ENCODE assay signal across 24 mouse cellular contexts in the genomic region with DNA sequence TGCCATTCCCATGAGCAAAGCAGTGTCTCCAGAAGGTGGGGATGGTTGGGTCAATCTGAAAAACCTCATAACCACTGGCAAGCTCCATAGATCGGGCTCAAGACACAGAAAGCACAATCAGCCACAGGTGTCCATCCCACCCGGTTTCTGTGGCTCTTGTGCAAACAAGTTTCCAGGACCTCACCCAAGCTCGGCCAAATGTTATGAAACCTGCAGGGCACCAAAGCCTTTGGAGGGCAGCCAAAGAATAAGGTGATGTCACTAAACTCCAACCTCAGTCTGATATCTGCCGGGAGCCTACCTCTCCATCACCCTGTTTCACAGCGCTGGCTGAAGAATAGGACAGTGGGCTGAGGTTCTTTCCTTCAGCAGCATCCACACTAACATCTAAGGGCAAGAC. TPM values are rescaled to one million over a fixed set of nuclear protein-coding genes. Genes with fewer than 3 reads are reported as not detected.
DNase-seq lines count a peak whose midpoint lies in the region; ATAC-seq lines count a peak whose summit lies in the region.
"Had no signal": no experiment of that assay in that cellular context is flagged by ENCODE, and none has a peak within 500 bp of the region (broad histone marks: within the 10 kb centered on the region; RNA-seq: fewer than 3 reads in every experiment).

No protein-coding gene starts in this region.

- intact Hi-C loops in heart, postnatal 36 days (cut with DNase I) = no loop called here

- H3K4me3 ChIP-seq in liver, embryonic 16.5 days (ENCODE audit: low read depth, low read length) = no peak overlapping the region
- H3K4me3 ChIP-seq in liver, embryonic 12.5 days = no peak overlapping the region
- no peak overlapping the region for H3K4me3 ChIP-seq in forebrain, embryonic 12.5 days (replicated peaks)
- H3K4me3 ChIP-seq: embryonic facial prominence, embryonic 13.5 days; heart, embryonic 10.5 days; layer of hippocampus, adult 2 months; limb, embryonic 15.5 days; midbrain, embryonic 10.5 days had no signal

- DNase-seq in heart, adult 11 months = peak; percentile 64
- no peak for DNase-seq in heart, postnatal 36 days
- peak; percentile 53 for DNase-seq in lung, postnatal 25 days (ENCODE audit: low spot score)
- DNase-seq in right cerebral cortex, postnatal 36 days (ENCODE audit: low spot score in 2 of 2) = no peak
- DNase-seq: B cell, adult 2 months; cerebellum, adult 9-11 months; forebrain, postnatal 0 days; gastrocnemius, postnatal 36 days; retina, postnatal 1 day; right cerebral cortex, postnatal 4 days; thymus, postnatal 4 days had no signal

- WGBS in liver, embryonic 16.5 days (ENCODE audit: insufficient replicate concordance) = 55% methylated on average over 5 of the region's 5 CpGs
- WGBS in liver, embryonic 12.5 days (ENCODE audit: insufficient replicate concordance) = 74% methylated on average over 5 of the region's 5 CpGs
- WGBS in forebrain, embryonic 12.5 days = 86% methylated on average over 5 of the region's 5 CpGs

- no peaks in the 10 kb centered on the region for H3K9me3 ChIP-seq in liver, embryonic 16.5 days (replicated peaks; ENCODE audit: control insufficient read depth, low read length)
- no peaks in the 10 kb centered on the region for H3K9me3 ChIP-seq in liver, embryonic 12.5 days (replicated peaks)
- H3K9me3 ChIP-seq in forebrain, embryonic 12.5 days = no peaks in the 10 kb centered on the region
- H3K9me3 ChIP-seq: embryonic facial prominence, embryonic 13.5 days; heart, embryonic 10.5 days; limb, embryonic 15.5 days; midbrain, embryonic 10.5 days had no signal

- no peak overlapping the region for H3K27ac ChIP-seq in liver, embryonic 16.5 days (ENCODE audit: low read length)
- H3K27ac ChIP-seq in liver, embryonic 12.5 days = no peak overlapping the region
- no peak overlapping the region for H3K27ac ChIP-seq in forebrain, embryonic 12.5 days
- H3K27ac ChIP-seq: embryonic facial prominence, embryonic 13.5 days; heart, embryonic 10.5 days; layer of hippocampus, adult 2 months; limb, embryonic 15.5 days; macrophage; midbrain, embryonic 10.5 days had no signal

- H3K27me3 ChIP-seq in liver, embryonic 16.5 days (ENCODE audit: control insufficient read depth, insufficient read depth, low read depth, low read length) = no peaks in the 10 kb centered on the region
- H3K27me3 ChIP-seq in liver, embryonic 12.5 days (replicated peaks) = no peaks in the 10 kb centered on the region
- H3K27me3 ChIP-seq in forebrain, embryonic 12.5 days = no peaks in the 10 kb centered on the region
- H3K27me3 ChIP-seq: embryonic facial prominence, embryonic 13.5 days; limb, embryonic 15.5 days had no signal

- peaks cover 2% of the 10 kb centered on the region for H3K4me1 ChIP-seq in liver, embryonic 16.5 days (ENCODE audit: control insufficient read depth, low read depth, low read length)
- peaks cover 19% of the 10 kb centered on the region; the same call in 1 of the 2 replicates for H3K4me1 ChIP-seq in liver, embryonic 12.5 days
- H3K4me1 ChIP-seq in forebrain, embryonic 12.5 days = peaks cover 3% of the 10 kb centered on the region; the same call in 1 of the 2 replicates
- H3K4me1 ChIP-seq: embryonic facial prominence, embryonic 13.5 days; heart, embryonic 10.5 days; limb, embryonic 15.5 days; midbrain, embryonic 10.5 days had no signal

- peak; percentile 71 for ATAC-seq in liver, embryonic 16.5 days (ENCODE audit: low read depth)
- no peak for ATAC-seq in liver, embryonic 12.5 days
- peak; percentile 36 for ATAC-seq in granulocyte monocyte progenitor cell, adult 5-6 weeks (replicated peaks; ENCODE audit: poor library complexity, severe bottlenecking)
- no peak for ATAC-seq in forebrain, embryonic 12.5 days (ENCODE audit: low FRiP score)
- ATAC-seq: forebrain, postnatal 0 days had no signal

- H3K4me2 ChIP-seq in liver, embryonic 16.5 days (ENCODE audit: low read depth, low read length) = no peak overlapping the region
- H3K4me2 ChIP-seq in liver, embryonic 12.5 days = no peak overlapping the region
- H3K4me2 ChIP-seq in forebrain, embryonic 12.5 days = no peak overlapping the region
- H3K4me2 ChIP-seq: embryonic facial prominence, embryonic 13.5 days; limb, embryonic 15.5 days had no signal

- H3K9ac ChIP-seq in liver, embryonic 16.5 days (ENCODE audit: low read depth, low read length) = no peak overlapping the region
- no peak overlapping the region for H3K9ac ChIP-seq in liver, embryonic 12.5 days
- no peak overlapping the region for H3K9ac ChIP-seq in forebrain, embryonic 12.5 days
- H3K9ac ChIP-seq: embryonic facial prominence, embryonic 13.5 days; forebrain, postnatal 0 days; limb, embryonic 15.5 days had no signal

- H3K36me3 ChIP-seq in liver, embryonic 16.5 days (ENCODE audit: control insufficient read depth, insufficient read depth) = no peaks in the 10 kb centered on the region
- no peaks in the 10 kb centered on the region for H3K36me3 ChIP-seq in liver, embryonic 12.5 days
- H3K36me3 ChIP-seq in forebrain, embryonic 12.5 days (replicated peaks) = no peaks in the 10 kb centered on the region
- H3K36me3 ChIP-seq: embryonic facial prominence, embryonic 13.5 days; heart, embryonic 10.5 days; limb, embryonic 15.5 days; midbrain, embryonic 10.5 days had no signal

RNA-seq across cellular contexts. Expression of a gene that starts 7.4 kb away (rescaled TPM):
- total RNA-seq in heart, postnatal 36 days (2021) = 10 to 100 TPM; 26.0 to 31.2 TPM
- 30.1 and 30.5 TPM in 2 replicates for polyA plus RNA-seq in liver, embryonic 16.5 days (2015; fragmentation: Nextera tagmentation; extraction: Ambion mirVana)
- 46.8 and 47.6 TPM in 2 replicates for polyA plus RNA-seq in liver, embryonic 12.5 days (2016; fragmentation: Nextera tagmentation; extraction: Ambion mirVana)
- total RNA-seq in granulocyte monocyte progenitor cell, adult 5-6 weeks (2014; fragmentation: Nextera tagmentation) = 107 and 145 TPM in 2 replicates
- total RNA-seq in granulocyte monocyte progenitor cell, adult 5-6 weeks (2017) = 77.5 and 108 TPM in 2 replicates
- 95.4 and 96.2 TPM in 2 replicates for polyA plus RNA-seq in forebrain, embryonic 12.5 days (2016; fragmentation: Nextera tagmentation; extraction: Ambion mirVana)

RNA-seq across cellular contexts. Expression of a gene that starts 18.7 kb away (rescaled TPM):
- total RNA-seq in heart, postnatal 36 days (2021) = 1 to 10 TPM in 1 of 2 experiments, under 1 TPM in 1; 0.84 to 1.8 TPM
- 12.0 and 13.3 TPM in 2 replicates for polyA plus RNA-seq in liver, embryonic 16.5 days (2015; fragmentation: Nextera tagmentation; extraction: Ambion mirVana)
- polyA plus RNA-seq in liver, embryonic 12.5 days (2016; fragmentation: Nextera tagmentation; extraction: Ambion mirVana) = 2.3 and 3.1 TPM in 2 replicates
- total RNA-seq in granulocyte monocyte progenitor cell, adult 5-6 weeks (2014; fragmentation: Nextera tagmentation) = 1.0 and 4.5 TPM in 2 replicates
- 2.6 and 4.2 TPM in 2 replicates for total RNA-seq in granulocyte monocyte progenitor cell, adult 5-6 weeks (2017)
- polyA plus RNA-seq in forebrain, embryonic 12.5 days (2016; fragmentation: Nextera tagmentation; extraction: Ambion mirVana) = 12.3 and 16.1 TPM in 2 replicates

RNA-seq across cellular contexts. Expression of a gene that starts 19.1 kb away (rescaled TPM):
- total RNA-seq in heart, postnatal 36 days (2021) = under 1 TPM; 0.42 to 0.49 TPM
- 0.50 and 0.87 TPM in 2 replicates for polyA plus RNA-seq in liver, embryonic 16.5 days (2015; fragmentation: Nextera tagmentation; extraction: Ambion mirVana)
- polyA plus RNA-seq in liver, embryonic 12.5 days (2016; fragmentation: Nextera tagmentation; extraction: Ambion mirVana) = 0.18 TPM in 2 replicates
- total RNA-seq in granulocyte monocyte progenitor cell, adult 5-6 weeks (2014; fragmentation: Nextera tagmentation) = not detected in 2 replicates
- 0.62 and 1.0 TPM in 2 replicates for total RNA-seq in granulocyte monocyte progenitor cell, adult 5-6 weeks (2017)
- polyA plus RNA-seq in forebrain, embryonic 12.5 days (2016; fragmentation: Nextera tagmentation; extraction: Ambion mirVana) = 0.46 and 0.56 TPM in 2 replicates

RNA-seq across cellular contexts. Expression of a gene that starts 25.2 kb away (rescaled TPM):
- total RNA-seq in heart, postnatal 36 days (2021) = not detected
- not detected in 2 replicates for polyA plus RNA-seq in liver, embryonic 16.5 days (2015; fragmentation: Nextera tagmentation; extraction: Ambion mirVana)
- polyA plus RNA-seq in liver, embryonic 12.5 days (2016; fragmentation: Nextera tagmentation; extraction: Ambion mirVana) = not detected in 2 replicates
- total RNA-seq in granulocyte monocyte progenitor cell, adult 5-6 weeks (2014; fragmentation: Nextera tagmentation) = not detected in 2 replicates
- total RNA-seq in granulocyte monocyte progenitor cell, adult 5-6 weeks (2017) = not detected in 2 replicates
- polyA plus RNA-seq in forebrain, embryonic 12.5 days (2016; fragmentation: Nextera tagmentation; extraction: Ambion mirVana) = 0.32 and 0.33 TPM in 2 replicates
- total RNA-seq: forebrain, postnatal 0 days; gastrocnemius, postnatal 36 days; layer of hippocampus, adult 2 months; left cerebral cortex, postnatal 36 days had no signal
- polyA plus RNA-seq: embryonic facial prominence, embryonic 13.5 days; heart, postnatal 0 days; kidney, embryonic 16.5 days; limb, embryonic 15.5 days; macrophage had no signal

RNA-seq across cellular contexts. Expression of a gene that starts 41.6 kb away (rescaled TPM):
- 1 to 10 TPM in 1 of 2 experiments, under 1 TPM in 1; 0.95 to 1.7 TPM for total RNA-seq in heart, postnatal 36 days (2021)
- polyA plus RNA-seq in liver, embryonic 16.5 days (2015; fragmentation: Nextera tagmentation; extraction: Ambion mirVana) = 0.27 and 0.51 TPM in 2 replicates
- polyA plus RNA-seq in liver, embryonic 12.5 days (2016; fragmentation: Nextera tagmentation; extraction: Ambion mirVana) = 0.15 and 0.23 TPM in 2 replicates
- 5.2 TPM in 1 of 2 replicates, not detected in the other for total RNA-seq in granulocyte monocyte progenitor cell, adult 5-6 weeks (2014; fragmentation: Nextera tagmentation)
- total RNA-seq in granulocyte monocyte progenitor cell, adult 5-6 weeks (2017) = not detected in 2 replicates
- 0.36 TPM in 1 of 2 replicates, not detected in the other for polyA plus RNA-seq in forebrain, embryonic 12.5 days (2016; fragmentation: Nextera tagmentation; extraction: Ambion mirVana)
- total RNA-seq: forebrain, postnatal 0 days; gastrocnemius, postnatal 36 days; layer of hippocampus, adult 2 months; left cerebral cortex, postnatal 36 days had no signal
- polyA plus RNA-seq: macrophage had no signal

Comparison
In these comparisons a context has a peak if more than half of its experiments do, and no peak if none do; other contexts are left out.
1. DNase-seq: peak in heart, adult 11 months (single experiment) and lung, postnatal 25 days (single experiment); none in heart, postnatal 36 days (0 of 2) and right cerebral cortex, postnatal 36 days (0 of 2).
2. ATAC-seq: peak in liver, embryonic 16.5 days (single experiment) and granulocyte monocyte progenitor cell, adult 5-6 weeks (single experiment); none in liver, embryonic 12.5 days (single experiment) and forebrain, embryonic 12.5 days (single experiment).